Mouse (Mus musculus): ENCODE results near the gene Zfp46. TPM values are rescaled to one million over a fixed set of nuclear protein-coding genes. Genes with fewer than 3 reads are reported as not detected.

Zfp46 gene
- polyA plus RNA-seq, 1 experiment from 2014 or later, result 43.3 TPM

DNA sequence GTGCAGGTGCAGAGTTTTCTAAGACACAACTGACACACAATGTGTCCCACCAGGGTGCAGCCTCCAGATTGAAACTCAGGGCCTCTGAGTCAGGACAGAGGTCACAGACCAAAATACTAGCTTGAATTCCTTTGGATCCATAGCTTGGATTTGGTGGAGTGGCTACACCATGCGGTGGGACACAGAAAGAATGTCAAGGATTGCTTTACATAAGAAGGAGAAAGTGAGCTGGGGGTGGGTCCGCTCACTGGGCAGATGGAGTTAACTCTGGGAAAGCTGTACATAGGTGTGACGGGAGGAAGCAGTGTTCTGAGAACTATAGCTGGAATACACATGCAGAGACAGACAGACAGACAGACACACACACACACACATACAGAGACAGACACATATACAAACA, 24.6 kb upstream of the Zfp46 start:
- no peaks in the 10 kb centered on the region for H3K36me3 ChIP-seq (ENCODE audit: control insufficient read depth, insufficient read depth, low read length)
- H3K9me3 ChIP-seq (replicated peaks; ENCODE audit: control insufficient read depth, low read length, poor library complexity, severe bottlenecking), result no peaks in the 10 kb centered on the region
- H3K4me3 ChIP-seq (ENCODE audit: low read depth, low read length), result no peak overlapping the region
- ATAC-seq, result no peak
- WGBS, result 65% methylated on average over 3 of the region's 3 CpGs
- peaks cover 4% of the 10 kb centered on the region for H3K4me1 ChIP-seq (ENCODE audit: control insufficient read depth, insufficient read depth, low read length)
- H3K27me3 ChIP-seq (ENCODE audit: control insufficient read depth, insufficient read depth, low read depth, low read length), result no peaks in the 10 kb centered on the region
- no peak overlapping the region for H3K27ac ChIP-seq (ENCODE audit: low read length)
- no peak overlapping the region for H3K9ac ChIP-seq (ENCODE audit: low read depth, low read length)
- H3K4me2 ChIP-seq (ENCODE audit: low read length), result no peak overlapping the region

- no peaks in the 10 kb centered on the region for H3K36me3 ChIP-seq (ENCODE audit: control insufficient read depth, insufficient read depth, low read length)
- no peaks in the 10 kb centered on the region for H3K27me3 ChIP-seq (ENCODE audit: control insufficient read depth, insufficient read depth, low read depth, low read length)
- no peak overlapping the region for H3K9ac ChIP-seq (ENCODE audit: low read depth, low read length)
- H3K4me1 ChIP-seq (ENCODE audit: control insufficient read depth, insufficient read depth, low read length), result peaks cover 4% of the 10 kb centered on the region
- no peak overlapping the region for H3K4me3 ChIP-seq (ENCODE audit: low read depth, low read length)
- no peak overlapping the region for H3K27ac ChIP-seq (ENCODE audit: low read length)
- no peaks in the 10 kb centered on the region for H3K9me3 ChIP-seq (replicated peaks; ENCODE audit: control insufficient read depth, low read length, poor library complexity, severe bottlenecking)
- 36% methylated on average over 10 of the region's 10 CpGs for WGBS
- peak; percentile 54; the same call in 1 of the 2 replicates for ATAC-seq
- no peak overlapping the region for H3K4me2 ChIP-seq (ENCODE audit: low read length)
These were observed 23.8 kb upstream of the Zfp46 start for GRCm38 (mm10) chr4:136260491-136261180.

DNA sequence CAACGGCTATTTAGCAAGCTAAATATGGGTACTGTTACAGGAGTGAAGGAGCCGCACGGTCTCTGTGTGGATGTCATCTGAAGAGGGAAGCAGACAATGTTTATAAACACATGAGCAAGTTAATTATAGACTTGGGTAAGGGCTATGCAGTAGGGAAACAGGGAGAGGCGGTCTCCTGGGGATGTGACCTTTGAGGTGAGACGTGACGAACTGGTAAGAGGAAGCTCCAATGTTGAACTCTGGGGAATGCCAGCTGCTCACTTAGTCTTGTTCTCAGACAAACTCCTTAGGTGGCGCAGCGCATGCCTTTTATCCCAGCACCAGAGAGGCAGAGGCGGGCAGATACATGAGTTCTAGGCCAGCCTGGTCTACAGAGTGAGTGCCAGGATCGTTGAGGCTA, 22.6 kb upstream of the Zfp46 start:
- H3K9me3 ChIP-seq (replicated peaks; ENCODE audit: control insufficient read depth, low read length, poor library complexity, severe bottlenecking), result no peaks in the 10 kb centered on the region
- no peak overlapping the region for H3K4me2 ChIP-seq (ENCODE audit: low read length)
- ATAC-seq, result no peak
- H3K4me1 ChIP-seq (ENCODE audit: control insufficient read depth, insufficient read depth, low read length), result peaks cover 4% of the 10 kb centered on the region
- WGBS, result 76% methylated on average over 10 of the region's 10 CpGs
- H3K9ac ChIP-seq (ENCODE audit: low read depth, low read length), result no peak overlapping the region
- no peaks in the 10 kb centered on the region for H3K27me3 ChIP-seq (ENCODE audit: control insufficient read depth, insufficient read depth, low read depth, low read length)
- H3K36me3 ChIP-seq (ENCODE audit: control insufficient read depth, insufficient read depth, low read length), result no peaks in the 10 kb centered on the region
- H3K27ac ChIP-seq (ENCODE audit: low read length), result no peak overlapping the region
- H3K4me3 ChIP-seq (ENCODE audit: low read depth, low read length), result no peak overlapping the region

DNA sequence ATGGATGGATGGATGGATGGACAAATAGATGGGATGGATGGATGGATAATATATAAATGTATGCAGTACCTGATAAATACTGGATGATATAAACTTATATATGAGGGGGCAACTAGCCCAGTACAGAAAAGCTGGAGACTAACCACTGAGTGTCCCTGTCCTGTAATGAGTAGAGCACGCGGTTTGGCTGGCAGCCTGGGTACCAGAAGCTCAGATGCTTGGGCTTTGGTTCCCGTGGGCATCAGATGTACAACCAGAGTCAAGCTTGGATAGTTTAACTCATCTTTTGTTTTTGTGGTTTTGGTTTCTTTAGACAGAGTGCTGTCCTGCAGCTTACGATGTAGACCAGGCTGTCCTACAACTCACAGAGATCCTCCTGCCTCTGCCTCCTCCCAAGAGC, 20.9 kb upstream of the Zfp46 start:
- no peaks in the 10 kb centered on the region for H3K9me3 ChIP-seq (replicated peaks; ENCODE audit: control insufficient read depth, low read length, poor library complexity, severe bottlenecking)
- no peak overlapping the region for H3K9ac ChIP-seq (ENCODE audit: low read depth, low read length)

GRCm38 (mm10) chr4:136266716-136267343, 17.7 kb upstream of the Zfp46 start:
- Histone ChIP-seq H3K36me3 (ENCODE audit: control insufficient read depth, insufficient read depth, low read length) (no peaks in the 10 kb centered on the region), H3K9ac (ENCODE audit: low read depth, low read length) (no peak overlapping the region), H3K4me3 (ENCODE audit: low read depth, low read length) (no peak overlapping the region), H3K4me2 (ENCODE audit: low read length) (no peak overlapping the region), H3K27me3 (ENCODE audit: control insufficient read depth, insufficient read depth, low read depth, low read length) (no peaks in the 10 kb centered on the region), H3K9me3 (replicated peaks; ENCODE audit: control insufficient read depth, low read length, poor library complexity, severe bottlenecking) (no peaks in the 10 kb centered on the region), H3K27ac (ENCODE audit: low read length) (no peak overlapping the region), H3K4me1 (ENCODE audit: control insufficient read depth, insufficient read depth, low read length) (no peaks in the 10 kb centered on the region)
- WGBS, result 86% methylated on average over 9 of the region's 9 CpGs
- no peak for ATAC-seq

More for the DNA sequence above, 20.9 kb upstream of the Zfp46 start:
- H3K27ac ChIP-seq (ENCODE audit: low read length), result no peak overlapping the region
- H3K27me3 ChIP-seq (ENCODE audit: control insufficient read depth, insufficient read depth, low read depth, low read length), result no peaks in the 10 kb centered on the region
- WGBS, result 94% methylated on average over 4 of the region's 4 CpGs
- no peak overlapping the region for H3K4me2 ChIP-seq (ENCODE audit: low read length)
- no peak for ATAC-seq
- no peak overlapping the region for H3K4me3 ChIP-seq (ENCODE audit: low read depth, low read length)
- H3K36me3 ChIP-seq (ENCODE audit: control insufficient read depth, insufficient read depth, low read length), result no peaks in the 10 kb centered on the region
- peaks cover 4% of the 10 kb centered on the region for H3K4me1 ChIP-seq (ENCODE audit: control insufficient read depth, insufficient read depth, low read length)

- Histone ChIP-seq H3K27me3 (ENCODE audit: control insufficient read depth, insufficient read depth, low read depth, low read length) (no peaks in the 10 kb centered on the region), H3K4me1 (ENCODE audit: control insufficient read depth, insufficient read depth, low read length) (no peaks in the 10 kb centered on the region), H3K27ac (ENCODE audit: low read length) (no peak overlapping the region), H3K9me3 (replicated peaks; ENCODE audit: control insufficient read depth, low read length, poor library complexity, severe bottlenecking) (peaks cover 10% of the 10 kb centered on the region; the same call in 1 of the 2 replicates), H3K4me2 (ENCODE audit: low read length) (no peak overlapping the region), H3K9ac (ENCODE audit: low read depth, low read length) (no peak overlapping the region), H3K4me3 (ENCODE audit: low read depth, low read length) (no peak overlapping the region), H3K36me3 (ENCODE audit: control insufficient read depth, insufficient read depth, low read length) (no peaks in the 10 kb centered on the region)
- 90% methylated on average over 1 of the region's 1 CpGs for WGBS
- no peak for ATAC-seq
These were observed 15.6 kb upstream of the Zfp46 start for GRCm38 (mm10) chr4:136268912-136269311.

GRCm38 (mm10) chr4:136270648-136271047, 13.8 kb upstream of the Zfp46 start:
- no peak overlapping the region for H3K27ac ChIP-seq (ENCODE audit: low read length)
- H3K9me3 ChIP-seq (replicated peaks; ENCODE audit: control insufficient read depth, low read length, poor library complexity, severe bottlenecking), result peaks cover 10% of the 10 kb centered on the region; the same call in 1 of the 2 replicates
- no peak overlapping the region for H3K4me2 ChIP-seq (ENCODE audit: low read length)
- no peak overlapping the region for H3K9ac ChIP-seq (ENCODE audit: low read depth, low read length)
- no peak for ATAC-seq
- H3K36me3 ChIP-seq (ENCODE audit: control insufficient read depth, insufficient read depth, low read length), result no peaks in the 10 kb centered on the region
- no peaks in the 10 kb centered on the region for H3K4me1 ChIP-seq (ENCODE audit: control insufficient read depth, insufficient read depth, low read length)
- no peak overlapping the region for H3K4me3 ChIP-seq (ENCODE audit: low read depth, low read length)
- no peaks in the 10 kb centered on the region for H3K27me3 ChIP-seq (ENCODE audit: control insufficient read depth, insufficient read depth, low read depth, low read length)
- WGBS, result 84% methylated on average over 8 of the region's 8 CpGs

GRCm38 (mm10) chr4:136281097-136281496, 3.4 kb upstream of the Zfp46 start:
- H3K27me3 ChIP-seq (ENCODE audit: control insufficient read depth, insufficient read depth, low read depth, low read length), result no peaks in the 10 kb centered on the region
- H3K4me1 ChIP-seq (ENCODE audit: control insufficient read depth, insufficient read depth, low read length), result peaks cover 22% of the 10 kb centered on the region
- no peak overlapping the region for H3K4me3 ChIP-seq (ENCODE audit: low read depth, low read length)
- H3K9ac ChIP-seq (ENCODE audit: low read depth, low read length), result no peak overlapping the region
- no peak for ATAC-seq
- H3K4me2 ChIP-seq (ENCODE audit: low read length), result no peak overlapping the region
- 89% methylated on average over 8 of the region's 8 CpGs for WGBS
- H3K9me3 ChIP-seq (replicated peaks; ENCODE audit: control insufficient read depth, low read length, poor library complexity, severe bottlenecking), result no peaks in the 10 kb centered on the region
- H3K36me3 ChIP-seq (ENCODE audit: control insufficient read depth, insufficient read depth, low read length), result no peaks in the 10 kb centered on the region
- no peak overlapping the region for H3K27ac ChIP-seq (ENCODE audit: low read length)

GRCm38 (mm10) chr4:136281611-136282010, 2.9 kb upstream of the Zfp46 start:
- Histone ChIP-seq H3K36me3 (ENCODE audit: control insufficient read depth, insufficient read depth, low read length) (no peaks in the 10 kb centered on the region), H3K27ac (ENCODE audit: low read length) (no peak overlapping the region), H3K9ac (ENCODE audit: low read depth, low read length) (no peak overlapping the region), H3K4me2 (ENCODE audit: low read length) (no peak overlapping the region), H3K27me3 (ENCODE audit: control insufficient read depth, insufficient read depth, low read depth, low read length) (no peaks in the 10 kb centered on the region), H3K4me3 (ENCODE audit: low read depth, low read length) (no peak overlapping the region), H3K9me3 (replicated peaks; ENCODE audit: control insufficient read depth, low read length, poor library complexity, severe bottlenecking) (no peaks in the 10 kb centered on the region), H3K4me1 (ENCODE audit: control insufficient read depth, insufficient read depth, low read length) (peaks cover 25% of the 10 kb centered on the region)
- WGBS, result 60% methylated on average over 9 of the region's 9 CpGs
- ATAC-seq, result no peak

Measured in midbrain, embryonic 16.5 days (tissue).